Mouse (Mus musculus): ENCODE measurements around the gene Fndc9.

Gene Fndc9

GRCm38 (mm10) chr11:46235334-46235733 is at the start of gene Fndc9:
Gene Fndc9 (plus strand): TSS chr11:46235531.
- no peak for DNase-seq

DNA sequence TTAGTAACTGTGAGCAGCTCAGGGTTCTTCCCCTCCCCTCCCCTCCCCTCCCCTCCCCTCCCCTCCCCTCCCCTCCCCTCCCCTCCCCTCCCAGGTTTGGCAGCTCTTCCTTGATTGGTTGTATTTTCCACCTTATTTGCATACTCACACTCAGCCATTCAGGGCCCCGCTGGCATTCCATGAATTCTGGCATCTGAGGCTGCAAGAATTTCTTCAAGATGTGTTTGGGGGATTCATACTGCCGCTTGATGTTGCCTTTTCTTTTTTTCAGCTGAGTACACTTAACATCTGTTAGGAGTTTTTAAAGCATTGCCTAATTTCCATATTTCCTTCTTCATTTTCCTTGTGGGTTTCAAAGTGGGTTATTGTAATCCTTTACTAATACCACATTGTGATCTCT is 47.0 kb upstream of the Fndc9 start:
- DNase-seq: no peak

DNA sequence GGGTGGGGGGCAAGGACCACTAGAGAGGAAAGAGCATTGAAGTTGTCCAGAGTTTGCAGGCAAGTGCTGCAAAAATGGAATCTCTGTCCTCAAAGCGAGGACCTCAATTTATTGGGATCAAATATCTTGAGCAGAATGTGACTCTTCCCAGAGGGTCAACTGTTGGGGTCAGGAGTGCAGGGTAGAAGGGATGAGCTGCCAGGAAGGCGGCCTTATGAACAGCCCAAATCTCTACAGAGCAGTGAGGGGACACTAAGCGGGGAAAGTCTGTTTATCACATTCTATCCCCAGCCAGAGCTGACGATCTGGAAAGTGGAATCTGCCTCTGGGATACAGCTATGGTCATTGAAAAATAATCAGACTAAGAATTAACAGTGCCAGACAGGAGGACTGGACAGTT is 41.2 kb upstream of the Fndc9 start:
- no peak for DNase-seq

DNA sequence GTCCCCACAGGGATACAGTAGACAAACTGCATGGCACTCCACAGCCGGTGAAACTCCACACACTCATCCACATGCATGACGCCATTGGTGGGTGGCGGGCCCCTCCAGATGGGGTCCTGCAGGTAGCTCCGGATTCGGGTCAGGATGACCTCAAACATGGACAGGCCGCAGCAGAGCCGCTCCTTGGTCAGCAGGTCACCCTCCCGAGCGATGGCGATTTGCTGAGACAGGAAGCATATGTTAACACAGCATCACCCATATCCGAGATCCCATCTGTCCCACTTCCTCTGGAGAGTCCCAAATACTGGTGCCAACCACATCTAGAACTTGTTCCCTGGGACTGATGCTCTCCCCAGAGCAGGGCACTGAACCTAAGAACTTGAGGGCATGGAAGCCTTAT is 34.7 kb upstream of the Fndc9 start:
- DNase-seq: peak; percentile 35 to 37

DNA sequence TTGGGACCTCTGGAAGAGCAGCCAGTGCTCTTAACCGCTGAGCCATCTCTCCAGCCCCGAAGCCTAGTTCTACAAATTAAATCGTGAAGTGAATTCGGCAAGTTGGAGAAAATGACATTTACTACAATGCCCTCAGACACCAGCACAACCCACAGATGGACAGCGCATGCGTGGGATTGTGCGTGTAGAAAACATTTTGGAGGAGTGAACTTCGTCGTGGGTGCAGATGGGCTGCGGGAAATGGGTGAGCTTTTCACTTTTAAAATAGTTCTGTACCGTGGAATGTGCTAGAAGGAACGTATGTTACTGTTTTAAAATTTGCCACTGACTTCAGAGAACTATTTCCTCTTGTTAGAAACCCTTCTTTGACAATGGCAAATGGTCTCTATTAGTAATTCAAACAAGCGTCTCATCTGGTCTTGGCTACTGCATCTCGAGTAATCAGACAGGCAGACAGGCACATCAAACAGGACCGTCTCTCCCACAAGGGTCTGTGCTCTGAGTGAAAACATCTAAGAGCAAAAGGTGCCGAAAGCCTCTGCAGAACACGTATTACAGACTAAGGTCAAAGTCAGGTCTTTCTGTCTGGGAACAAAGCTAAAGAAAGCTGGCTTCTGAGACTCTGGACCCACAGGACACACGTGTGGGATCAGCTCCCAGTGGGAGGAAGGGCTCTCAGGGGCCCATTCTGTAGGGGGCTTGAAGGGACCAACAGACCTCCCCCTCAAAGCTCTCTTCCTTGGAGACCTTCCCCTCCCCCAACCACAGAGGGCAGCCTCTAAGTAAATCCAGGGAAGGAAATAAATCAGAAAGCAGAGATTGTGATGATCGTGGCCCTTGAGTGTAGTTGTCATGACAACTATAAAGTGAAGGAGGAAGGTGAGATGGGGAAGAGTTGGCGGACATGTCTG is 33.4 kb upstream of the Fndc9 start:
- no peak for DNase-seq

- no peak for DNase-seq
Measured at GRCm38 (mm10) chr11:46202547-46202887, 32.8 kb upstream of the Fndc9 start.

DNA sequence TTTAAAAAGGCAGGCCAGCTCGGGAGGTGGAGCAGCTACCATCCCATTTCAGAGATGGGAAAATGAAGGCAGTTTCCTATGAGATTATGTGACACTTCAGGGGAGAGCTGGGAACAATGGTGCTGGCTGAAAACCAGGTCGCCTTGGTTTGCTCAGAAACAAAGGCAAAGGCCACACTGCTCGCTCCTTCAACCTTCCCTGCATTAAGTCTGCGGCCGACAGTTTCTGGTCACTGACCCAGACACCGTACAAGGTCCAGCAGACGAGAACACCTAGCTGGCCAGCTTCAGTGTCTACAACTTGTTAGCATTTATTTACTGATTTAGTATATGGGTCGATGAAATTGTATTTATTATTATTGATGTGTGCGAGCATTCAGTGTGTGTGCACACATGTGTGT is 30.5 kb upstream of the Fndc9 start:
- no peak for DNase-seq

- DNase-seq: no peak
Measured at GRCm38 (mm10) chr11:46205639-46206409, 29.5 kb upstream of the Fndc9 start.

- DNase-seq: no peak
Measured at GRCm38 (mm10) chr11:46209884-46210283, 25.4 kb upstream of the Fndc9 start.

- DNase-seq: no peak
Measured at GRCm38 (mm10) chr11:46211858-46212257, 23.5 kb upstream of the Fndc9 start.

DNA sequence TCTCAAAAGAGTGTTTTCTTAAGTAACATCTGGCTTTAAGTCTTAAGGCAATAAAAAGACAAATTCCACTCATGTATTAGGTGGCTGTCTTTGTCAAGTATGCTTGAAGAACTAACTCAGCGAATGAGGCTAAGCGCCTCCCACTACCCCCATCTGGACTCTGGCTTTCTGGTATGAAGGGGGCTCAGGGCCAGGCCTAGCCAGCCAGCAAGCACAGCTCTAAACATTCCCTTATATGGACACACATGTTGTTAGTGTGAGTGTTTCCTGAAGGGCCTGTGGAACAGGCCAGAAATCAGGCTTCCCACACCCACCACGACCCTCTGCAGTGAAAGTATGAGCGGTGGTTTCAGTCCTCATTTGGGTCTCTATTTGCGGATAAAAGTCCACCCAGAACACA is 21.5 kb upstream of the Fndc9 start:
- no peak for DNase-seq

DNA sequence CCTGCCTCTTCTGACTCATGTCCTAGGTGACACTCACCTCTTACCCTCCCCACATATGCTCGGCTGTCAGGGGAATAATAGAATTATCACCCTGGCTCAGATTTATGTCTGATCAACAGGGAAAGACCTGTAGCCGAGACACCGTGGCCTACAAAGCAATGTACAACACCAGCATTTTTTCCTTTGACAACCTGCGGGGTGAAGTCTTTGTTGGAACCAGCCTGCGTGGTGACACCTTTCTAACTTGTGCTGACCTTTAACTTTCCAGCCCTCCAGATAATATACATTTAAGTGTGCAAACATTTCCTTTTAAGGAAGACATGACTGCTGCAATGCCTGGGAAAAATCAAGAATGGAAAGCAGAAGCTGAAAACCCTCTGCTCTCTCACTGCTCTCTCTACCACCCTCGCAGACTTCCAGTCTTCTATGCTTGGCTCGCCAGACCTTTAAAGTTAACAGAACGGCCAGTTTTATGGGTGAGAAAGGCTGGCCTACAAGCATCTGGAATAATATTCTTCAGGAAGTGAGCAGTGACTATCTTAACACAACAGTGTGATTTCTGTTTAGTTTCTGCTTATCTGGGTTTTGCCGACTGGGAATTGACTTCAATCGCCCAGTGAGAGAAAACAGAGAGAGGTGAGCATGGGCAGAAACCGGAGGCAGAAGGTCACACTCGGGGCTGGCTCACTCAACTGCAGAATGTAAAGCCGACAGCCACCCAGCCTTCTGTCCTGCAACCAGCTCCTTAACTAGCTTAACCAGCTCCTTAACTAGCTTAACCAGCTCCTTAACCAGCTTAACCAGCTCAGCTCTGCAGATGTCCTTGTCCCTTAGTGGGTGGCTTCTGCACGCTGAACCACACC is 20.7 kb upstream of the Fndc9 start:
- no peak for DNase-seq

DNA sequence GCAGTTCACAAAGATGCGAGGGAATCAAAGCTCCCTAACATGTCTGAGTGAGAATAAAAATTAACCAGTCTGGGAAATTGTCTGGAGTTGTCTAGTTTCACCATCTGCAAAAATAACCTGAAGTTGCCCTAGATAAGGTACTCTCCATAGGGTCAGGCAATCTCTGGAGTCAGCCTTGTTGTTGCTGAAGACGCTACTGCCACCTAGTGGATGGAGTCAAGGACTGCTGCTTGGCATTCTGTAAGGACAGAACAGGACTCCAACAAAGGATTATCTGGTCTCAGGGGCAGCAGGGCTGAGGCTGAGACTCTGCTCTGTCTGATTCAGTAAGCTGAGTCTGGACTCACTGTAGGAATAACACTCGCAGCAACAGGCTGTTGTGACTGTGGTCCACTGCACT is 20.0 kb upstream of the Fndc9 start:
- peak; percentile 59 to 68 for DNase-seq

GRCm38 (mm10) chr11:46216669-46217068 is 18.7 kb upstream of the Fndc9 start:
- peak; percentile 42 to 50 for DNase-seq

DNA sequence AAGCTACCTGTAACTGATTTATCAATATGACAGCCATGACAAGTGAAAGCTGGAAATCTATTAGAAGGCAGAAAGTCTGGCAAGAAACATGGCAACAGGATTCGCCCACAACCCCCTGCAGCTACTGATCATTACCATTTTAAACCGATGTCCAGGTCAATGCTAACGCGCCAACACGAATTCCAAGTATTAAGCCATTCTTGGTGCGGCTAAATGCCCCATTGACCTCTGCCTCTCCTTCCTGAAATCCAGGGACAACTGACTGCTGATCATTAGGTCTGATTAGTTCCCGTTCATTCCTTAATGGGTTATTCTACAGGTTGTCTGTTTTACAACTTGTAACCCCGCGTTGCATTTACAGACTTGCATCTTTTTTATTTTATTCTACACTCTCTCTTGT is 17.6 kb upstream of the Fndc9 start:
- no peak for DNase-seq

- no peak for DNase-seq
Measured at GRCm38 (mm10) chr11:46218584-46218983, 16.7 kb upstream of the Fndc9 start.

- no peak for DNase-seq
Measured at GRCm38 (mm10) chr11:46219380-46219779, 16.0 kb upstream of the Fndc9 start.

DNA sequence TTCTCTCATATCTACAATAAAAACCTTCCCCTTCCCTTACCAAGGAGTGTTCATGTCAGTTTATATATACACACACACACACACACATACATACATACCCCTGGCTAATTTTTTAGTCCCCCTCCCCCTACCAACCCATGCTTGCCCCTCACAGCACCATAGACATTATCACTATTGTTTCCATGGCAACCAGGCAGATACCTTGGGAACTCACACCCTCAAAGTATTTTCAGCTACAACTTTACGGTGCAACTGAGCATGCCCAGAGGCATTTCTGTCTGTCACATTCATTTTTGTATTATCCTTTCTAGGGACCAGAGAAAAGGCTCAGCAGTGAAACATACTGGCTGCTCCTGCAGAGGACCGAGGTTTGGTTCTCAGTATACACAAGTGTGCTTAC is 15.1 kb upstream of the Fndc9 start:
- DNase-seq: no peak

- no peak for DNase-seq
Measured at GRCm38 (mm10) chr11:46223575-46223974, 11.8 kb upstream of the Fndc9 start.

DNA sequence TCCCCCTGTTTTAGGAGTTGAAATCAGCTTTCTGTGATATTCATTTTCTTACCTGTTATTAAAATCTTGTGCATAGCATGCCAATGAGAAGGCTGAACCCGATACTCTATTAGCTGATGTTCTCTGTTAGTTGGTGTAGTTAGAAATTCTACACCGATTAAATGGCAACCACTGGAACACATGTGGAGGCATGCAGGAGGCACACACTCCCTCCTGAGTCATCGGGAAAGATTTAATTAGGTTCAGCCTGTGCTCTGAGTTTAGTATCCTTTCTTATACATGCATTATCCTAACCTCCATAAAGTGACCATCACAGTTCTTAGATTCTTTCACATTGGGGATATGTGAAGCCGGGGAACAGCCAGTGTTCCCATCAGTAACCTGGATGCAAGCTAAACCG is 10.0 kb upstream of the Fndc9 start:
- DNase-seq: no peak

GRCm38 (mm10) chr11:46230184-46230583 is 5.1 kb upstream of the Fndc9 start:
- DNase-seq: no peak

DNA sequence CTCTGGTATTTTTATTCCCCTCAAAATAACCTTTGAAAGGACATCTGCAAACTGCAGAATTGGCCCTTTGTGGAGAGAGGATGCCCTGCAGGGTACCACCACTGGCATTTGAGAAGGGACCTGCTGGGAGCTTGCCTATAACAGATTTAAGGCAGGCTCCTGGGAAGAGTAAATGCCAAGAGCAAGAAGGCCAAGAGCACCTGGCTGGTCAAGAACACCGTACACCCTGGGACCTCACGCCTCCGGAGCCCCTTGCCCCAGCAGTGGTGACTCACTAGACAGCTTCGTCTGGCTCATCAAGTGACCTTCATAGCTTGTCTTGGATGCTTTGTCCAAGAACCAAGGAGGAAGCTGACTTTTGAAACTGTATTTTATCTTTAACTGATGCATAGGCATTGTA is 2.5 kb upstream of the Fndc9 start:
- DNase-seq: no peak

GRCm38 (mm10) chr11:46233966-46234365 is 1.4 kb upstream of the Fndc9 start:
- DNase-seq: no peak

Measured in cerebellum, postnatal 36 days (tissue).